Mouse (Mus musculus): ENCODE data around the gene Susd2. TPM values are rescaled to one million over a fixed set of nuclear protein-coding genes. Genes with fewer than 3 reads are reported as not detected.

The Susd2 gene
- total and polyA plus RNA-seq, 3 experiments: 0.51 to 3.0 (median 0.70) TPM

GRCm38 (mm10) chr10:75650306-75650902 is 6.6 kb upstream of the Susd2 start:
- TF ChIP-seq CTCF (conservative IDR thresholded peaks at IDR 0.05 in 1 of 2, IDR thresholded peaks at IDR 0.05 in 1 of 2; ENCODE audit: low read depth in 2 of 2, low read length in 2 of 2): no peak
- TF ChIP-seq ETS1 (conservative IDR thresholded peaks at IDR 0.05; ENCODE audit: low read depth, low read length): peak; percentile 61
- peak; percentile 19; the same call in 1 of the 2 replicates for TF ChIP-seq BHLHE40 (IDR thresholded peaks at IDR 0.05; ENCODE audit: low read depth, low read length)
- no peak for TF ChIP-seq IRF4 (IDR thresholded peaks at IDR 0.05; ENCODE audit: low read depth, low read length)
- no peak for TF ChIP-seq UBTF (IDR thresholded peaks at IDR 0.05; ENCODE audit: low read depth, low read length)
- TF ChIP-seq JUND (conservative IDR thresholded peaks at IDR 0.05; ENCODE audit: low read depth, low read length): peak; percentile 40; the same call in 1 of the 2 replicates
- peak; percentile 29; the same call in 1 of the 2 replicates for TF ChIP-seq EP300 (IDR thresholded peaks at IDR 0.05; ENCODE audit: low read length)
- in situ Hi-C loops (cut with MboI; ENCODE audit: low pct_ligation_motif_present, low pct_unique_long_range_greater_than_20kb, low sequenced_read_pairs) (no loop called here), dilution Hi-C loops (cut with MboI; ENCODE audit: extremely low pct_ligation_motif_present, extremely low pct_unique_long_range_greater_than_20kb, low sequenced_read_pairs) (no loop called here)
- DNase-seq (ENCODE audit: extremely low read depth): peak; percentile 77
- no peaks in the 10 kb centered on the region for H3K9me3 ChIP-seq (replicated peaks; ENCODE audit: low read length)
- no peak overlapping the region for H3K4me3 ChIP-seq (replicated peaks in 1 of 3; ENCODE audit: low read depth in 2 of 3, low read length in 2 of 3, poor library complexity in 1 of 3)
- H3K27ac ChIP-seq (ENCODE audit: insufficient read depth, low read depth): peak overlapping the region; percentile 20; the same call in 1 of the 2 replicates
- H3K36me3 ChIP-seq (replicated peaks in 1 of 2; ENCODE audit: control insufficient read depth in 1 of 2, insufficient read depth in 1 of 2, low read length in 1 of 2): peaks cover 94 to 99% of the 10 kb centered on the region in 2 experiments
- no peaks in the 10 kb centered on the region for H3K27me3 ChIP-seq (replicated peaks)
- H3K9ac ChIP-seq (ENCODE audit: insufficient read depth, low read depth): no peak overlapping the region
- H3K79me2 ChIP-seq (replicated peaks; ENCODE audit: control insufficient read depth, extremely low read depth, insufficient read depth, poor library complexity, severe bottlenecking): no peaks in the 10 kb centered on the region
- H3K4me2 ChIP-seq (ENCODE audit: insufficient read depth, low read depth, poor library complexity, severe bottlenecking): no peak overlapping the region
- H3K4me1 ChIP-seq (ENCODE audit: control insufficient read depth in 1 of 2, insufficient read depth in 2 of 2): peaks cover 3 to 18% of the 10 kb centered on the region in 2 experiments; a peak in 2 of 4 replicates

- Histone ChIP-seq H3K4me3 (replicated peaks in 1 of 3; ENCODE audit: low read depth in 2 of 3, low read length in 2 of 3, poor library complexity in 1 of 3) (no peak overlapping the region), H3K4me2 (ENCODE audit: insufficient read depth, low read depth, poor library complexity, severe bottlenecking) (no peak overlapping the region), H3K27ac (ENCODE audit: insufficient read depth, low read depth) (no peak overlapping the region), H3K36me3 (replicated peaks in 1 of 2; ENCODE audit: control insufficient read depth in 1 of 2, insufficient read depth in 1 of 2, low read length in 1 of 2) (peaks cover 89 to 99% of the 10 kb centered on the region in 2 experiments), H3K79me2 (replicated peaks; ENCODE audit: control insufficient read depth, extremely low read depth, insufficient read depth, poor library complexity, severe bottlenecking) (no peaks in the 10 kb centered on the region), H3K4me1 (ENCODE audit: control insufficient read depth in 1 of 2, insufficient read depth in 2 of 2) (peaks cover 3 to 19% of the 10 kb centered on the region in 2 experiments; a peak in 2 of 4 replicates), H3K9me3 (replicated peaks; ENCODE audit: low read length) (no peaks in the 10 kb centered on the region), H3K9ac (ENCODE audit: insufficient read depth, low read depth) (no peak overlapping the region), H3K27me3 (replicated peaks) (no peaks in the 10 kb centered on the region)
- TF ChIP-seq TBP (conservative IDR thresholded peaks at IDR 0.05; ENCODE audit: low read depth, low read length) (no peak), RCOR1 (conservative IDR thresholded peaks at IDR 0.05; ENCODE audit: low read depth, low read length) (no peak), JUND (conservative IDR thresholded peaks at IDR 0.05; ENCODE audit: low read depth, low read length) (no peak), UBTF (IDR thresholded peaks at IDR 0.05; ENCODE audit: low read depth, low read length) (no peak), E2F4 (IDR thresholded peaks at IDR 0.05; ENCODE audit: insufficient replicate concordance, low read depth, low read length) (no peak), MXI1 (IDR thresholded peaks at IDR 0.05; ENCODE audit: low read depth, low read length) (no peak), ELF1 (IDR thresholded peaks at IDR 0.05; ENCODE audit: low read depth, low read length) (no peak), ETS1 (conservative IDR thresholded peaks at IDR 0.05; ENCODE audit: low read depth, low read length) (no peak), USF2 (conservative IDR thresholded peaks at IDR 0.05; ENCODE audit: low read depth, low read length) (no peak), POLR2AphosphoS2 (IDR thresholded peaks at IDR 0.05; ENCODE audit: low read depth, low read length) (no peak), NELFE (IDR thresholded peaks at IDR 0.05; ENCODE audit: low read depth, low read length) (no peak), MEF2A (IDR thresholded peaks at IDR 0.05; ENCODE audit: borderline replicate concordance, low read depth, low read length) (no peak), PAX5 (IDR thresholded peaks at IDR 0.05; ENCODE audit: low read length) (no peak), ZNF384 (IDR thresholded peaks at IDR 0.05; ENCODE audit: low read depth, low read length) (no peak), HCFC1 (IDR thresholded peaks at IDR 0.05; ENCODE audit: low read depth, low read length) (no peak), RAD21 (IDR thresholded peaks at IDR 0.05; ENCODE audit: low read depth, low read length) (no peak), JUN (IDR thresholded peaks at IDR 0.05; ENCODE audit: insufficient read depth, low read depth, low read length) (no peak), KAT2A (IDR thresholded peaks at IDR 0.05; ENCODE audit: insufficient replicate concordance, low read length) (no peak), MAFK (IDR thresholded peaks at IDR 0.05; ENCODE audit: insufficient replicate concordance, low read length) (no peak), SMC3 (IDR thresholded peaks at IDR 0.05; ENCODE audit: low read depth, low read length) (no peak)
- in situ Hi-C loops (cut with MboI; ENCODE audit: low pct_ligation_motif_present, low pct_unique_long_range_greater_than_20kb, low sequenced_read_pairs) (no loop called here), dilution Hi-C loops (cut with MboI; ENCODE audit: extremely low pct_ligation_motif_present, extremely low pct_unique_long_range_greater_than_20kb, low sequenced_read_pairs) (no loop called here)
- no peak for DNase-seq (ENCODE audit: extremely low read depth)
Measured at GRCm38 (mm10) chr10:75649406-75649995, 5.7 kb upstream of the Susd2 start.

All from CH12.LX (cell line).